Mouse (Mus musculus) gastrocnemius, postnatal 4 days (tissue): Measurements from ENCODE around the gene Mtor. TPM values are rescaled to one million over a fixed set of nuclear protein-coding genes. Genes with fewer than 3 reads are reported as not detected.

ENCODE experiments used
- DNase-seq, 2 experiments: peaks; one replicate each; pipeline ENCODE4 v3.0.0; 2021 to 2022; ENCODE audit warnings: low spot score in 2 of 2, mixed read lengths in 2 of 2
- total RNA-seq, 2 experiments: library from RNA; stranded (reverse); gene quantifications; 2 replicates each; pipeline ENCODE4 v1.2.3; 2021

The Mtor gene
- total RNA-seq, 2 experiments from 2014 or later, result 39.3 to 42.0 TPM

DNA sequence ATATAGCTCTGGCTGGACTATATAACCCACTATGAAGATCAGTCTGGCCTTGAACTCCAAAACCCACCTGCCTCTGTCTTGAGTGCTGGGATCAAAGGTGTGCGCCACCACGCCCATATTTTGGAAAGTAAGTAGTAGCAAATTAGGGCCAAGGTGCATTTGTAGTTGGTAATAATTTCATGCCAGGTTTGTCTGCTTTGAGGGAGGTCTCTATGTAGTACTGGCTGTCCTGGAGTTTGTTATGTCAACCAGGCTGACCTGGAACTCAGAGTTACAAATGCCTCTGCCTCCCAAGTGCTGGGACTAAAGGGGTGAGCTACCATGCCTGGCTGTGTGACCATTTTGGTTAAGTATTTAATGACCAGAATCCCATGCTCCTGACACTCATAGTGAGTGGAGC lies 31.8 kb downstream of the Mtor start:
- no peak for DNase-seq

DNA sequence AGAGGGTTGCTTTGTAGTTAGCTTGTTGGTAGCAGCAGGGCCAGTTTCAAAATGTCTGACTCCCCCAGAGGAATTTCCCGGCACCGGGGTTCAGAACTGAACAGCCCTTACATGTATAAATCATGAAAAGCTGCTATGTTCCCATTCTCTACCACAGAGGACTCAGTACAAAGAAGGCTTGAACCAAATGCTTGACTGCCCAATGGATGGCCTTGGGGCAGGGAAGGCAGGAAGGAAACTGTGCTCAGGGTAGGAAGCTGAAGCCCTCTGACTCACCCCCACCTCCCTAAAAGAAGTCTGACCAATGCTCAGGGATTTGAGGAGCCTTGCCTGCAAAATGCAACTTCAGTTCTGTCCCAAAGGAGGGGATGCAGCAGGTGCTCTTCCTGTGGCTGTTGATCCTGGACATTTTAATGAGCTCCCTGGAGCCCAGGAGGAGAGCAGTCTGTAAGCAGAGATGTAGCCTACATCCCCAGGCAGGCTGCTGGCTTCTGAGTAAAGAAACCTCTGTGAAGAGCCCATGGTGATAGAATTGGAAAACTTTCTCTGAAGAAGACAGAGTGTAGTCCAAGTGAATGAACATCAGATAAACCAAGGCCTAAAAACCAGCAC lies 33.3 kb downstream of the Mtor start:
- DNase-seq, result no peak

DNA sequence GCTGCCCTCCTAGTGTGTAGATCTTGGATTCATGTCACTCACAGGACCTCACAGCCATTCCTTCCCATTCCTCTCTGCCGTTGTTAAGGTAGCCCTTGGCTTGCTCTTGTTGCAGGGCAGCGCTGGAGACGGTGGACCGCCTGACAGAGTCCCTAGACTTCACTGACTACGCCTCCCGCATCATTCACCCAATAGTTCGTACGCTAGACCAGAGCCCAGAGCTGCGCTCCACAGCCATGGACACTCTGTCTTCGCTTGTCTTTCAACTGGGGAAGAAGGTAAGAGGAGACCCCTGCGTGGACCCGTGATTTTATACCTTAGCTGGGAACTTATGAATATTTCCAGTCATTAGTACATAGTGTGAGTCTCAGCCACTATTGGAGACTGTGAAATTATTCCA lies 36.1 kb downstream of the Mtor start:
- no peak for DNase-seq

DNA sequence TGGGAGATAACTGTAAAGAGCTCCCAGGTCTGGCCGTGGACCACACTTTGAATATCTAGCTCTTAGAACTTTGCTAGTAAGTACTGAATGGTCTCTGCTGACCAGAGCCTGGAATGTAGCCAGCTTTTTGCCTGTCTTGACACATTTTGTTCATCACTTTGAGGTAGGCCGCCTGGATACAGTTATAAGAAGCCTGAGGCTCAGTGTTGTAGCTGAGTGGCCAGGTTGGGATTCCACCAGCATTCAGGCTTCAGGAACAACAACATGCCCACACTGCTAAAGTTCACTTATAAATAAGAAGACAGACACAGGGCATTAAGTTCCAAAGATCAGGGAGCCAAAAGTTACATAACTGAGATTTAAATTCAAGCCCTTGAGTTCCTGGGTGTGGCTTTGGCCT lies 39.4 kb downstream of the Mtor start:
- no peak for DNase-seq

DNA sequence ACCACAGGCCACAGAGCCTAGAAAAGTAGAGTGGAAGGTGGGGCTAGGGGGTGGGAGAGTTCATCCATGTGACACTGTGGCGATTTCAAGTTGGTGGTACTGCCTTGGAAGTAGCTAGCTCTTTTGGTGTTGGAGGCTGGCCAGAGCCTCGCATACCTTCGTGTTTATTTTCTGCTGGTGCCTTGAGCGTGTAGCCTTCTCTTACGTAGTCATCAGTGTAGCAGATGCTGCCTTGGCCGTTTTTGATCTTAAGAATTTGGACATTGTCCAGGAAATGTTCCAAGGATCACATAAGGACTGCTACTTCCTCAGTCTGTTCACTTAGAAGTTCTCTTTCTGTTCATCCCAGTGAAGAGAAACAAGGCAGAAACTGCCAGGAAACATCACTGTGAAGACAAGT lies 42.1 kb downstream of the Mtor start:
- DNase-seq, result no peak

DNA sequence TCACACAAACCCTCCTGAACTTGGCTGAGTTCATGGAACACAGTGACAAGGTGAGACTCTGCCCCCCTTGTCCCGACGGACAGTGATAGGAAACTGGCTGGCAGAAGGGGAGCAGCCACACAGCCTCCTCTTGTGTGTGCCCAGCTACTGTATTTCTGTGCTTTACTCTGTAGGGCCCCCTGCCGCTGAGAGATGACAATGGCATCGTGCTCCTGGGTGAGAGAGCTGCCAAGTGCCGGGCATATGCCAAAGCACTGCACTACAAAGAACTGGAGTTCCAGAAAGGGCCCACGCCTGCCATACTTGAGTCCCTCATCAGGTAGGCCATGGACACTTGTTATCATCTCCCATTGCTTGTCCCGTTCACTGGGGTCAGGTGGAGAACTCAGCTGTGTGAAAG lies 43.0 kb downstream of the Mtor start:
- no peak for DNase-seq

DNA sequence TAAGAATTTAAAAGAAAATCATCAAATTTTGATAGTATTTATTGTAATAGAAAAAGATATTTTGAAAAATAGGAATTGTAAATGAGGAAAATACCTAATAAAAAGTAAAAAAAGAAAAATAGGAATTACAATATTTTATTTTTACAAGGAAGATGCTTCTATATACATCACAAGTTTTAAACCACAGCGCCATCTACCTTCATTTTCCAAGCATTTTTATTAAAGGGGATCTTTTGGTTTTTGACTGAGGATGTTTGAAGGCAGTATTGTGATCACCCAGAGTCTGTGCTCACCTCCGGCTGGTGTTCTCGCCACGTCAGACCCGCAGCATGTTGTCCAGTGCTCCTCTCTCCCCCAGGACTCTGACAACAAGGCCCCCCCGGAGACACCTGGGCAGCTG lies 46.7 kb downstream of the Mtor start:
- no peak for DNase-seq

DNA sequence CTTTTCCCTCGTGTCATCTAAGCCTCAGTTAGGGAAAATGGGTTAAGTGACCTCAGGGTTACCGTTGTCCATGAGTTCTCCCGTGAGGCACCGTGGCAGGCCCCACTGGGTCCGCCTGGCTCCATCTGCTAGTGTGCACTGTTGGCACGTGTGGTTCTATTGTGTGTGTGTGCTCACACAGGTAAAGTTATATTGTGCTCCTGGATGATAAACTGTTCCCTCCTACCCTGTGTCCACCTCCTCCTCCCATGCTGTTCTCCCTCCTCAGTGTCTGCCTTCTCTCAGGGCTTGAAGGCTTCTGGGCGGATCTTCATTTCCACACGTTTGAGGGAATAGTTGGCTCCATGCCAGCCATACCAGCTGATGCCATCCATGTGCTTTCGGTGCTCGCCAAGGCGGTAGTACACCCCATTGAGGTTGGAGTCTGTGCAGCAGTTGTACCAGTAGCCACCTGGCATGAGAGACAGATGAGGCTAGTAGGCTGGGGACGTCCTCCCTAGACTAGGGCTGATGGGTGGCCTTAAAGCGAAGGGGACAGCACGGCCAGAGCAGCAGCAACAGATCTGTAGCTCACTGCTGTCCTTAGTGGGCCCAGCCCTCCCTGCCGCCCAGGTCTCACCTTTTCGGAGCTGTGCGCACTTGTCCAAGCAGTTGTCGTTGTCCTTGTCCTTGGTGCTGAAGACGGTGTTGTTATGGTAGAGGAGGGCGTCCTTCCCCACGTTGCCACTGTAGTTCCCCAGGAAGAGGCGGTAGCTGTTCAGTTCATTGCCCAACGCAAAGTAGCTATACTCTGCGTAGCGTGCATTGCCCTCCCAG lies 47.7 kb downstream of the Mtor start:
- DNase-seq, result no peak

DNA sequence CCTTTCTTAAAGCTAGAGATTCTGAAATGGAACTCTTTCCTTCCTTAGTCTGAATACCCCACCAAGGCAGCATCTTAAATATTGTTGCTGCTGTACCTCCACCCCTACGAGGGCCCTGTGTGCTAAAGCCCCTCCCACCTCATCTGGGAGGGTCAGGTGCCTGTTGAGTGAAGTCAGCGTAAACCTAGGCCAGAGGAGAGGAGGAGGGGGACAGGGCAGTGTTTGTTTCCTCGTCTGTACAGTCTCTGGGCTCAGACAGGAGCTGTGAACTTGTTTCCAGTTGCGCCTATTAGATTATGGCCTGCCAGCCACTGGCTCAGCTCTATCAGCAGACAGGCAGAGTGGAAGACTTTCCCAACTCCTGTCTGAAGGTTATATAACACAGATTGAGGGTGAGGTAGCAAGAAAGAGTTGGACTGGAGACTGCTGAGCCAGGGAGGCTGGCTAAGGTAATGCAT lies 52.0 kb downstream of the Mtor start, which contains the start of gene Angptl7:
Gene Angptl7 (minus strand): TSS at position 51 of the 458 bp plus-strand sequence.
- no peak for DNase-seq

DNA sequence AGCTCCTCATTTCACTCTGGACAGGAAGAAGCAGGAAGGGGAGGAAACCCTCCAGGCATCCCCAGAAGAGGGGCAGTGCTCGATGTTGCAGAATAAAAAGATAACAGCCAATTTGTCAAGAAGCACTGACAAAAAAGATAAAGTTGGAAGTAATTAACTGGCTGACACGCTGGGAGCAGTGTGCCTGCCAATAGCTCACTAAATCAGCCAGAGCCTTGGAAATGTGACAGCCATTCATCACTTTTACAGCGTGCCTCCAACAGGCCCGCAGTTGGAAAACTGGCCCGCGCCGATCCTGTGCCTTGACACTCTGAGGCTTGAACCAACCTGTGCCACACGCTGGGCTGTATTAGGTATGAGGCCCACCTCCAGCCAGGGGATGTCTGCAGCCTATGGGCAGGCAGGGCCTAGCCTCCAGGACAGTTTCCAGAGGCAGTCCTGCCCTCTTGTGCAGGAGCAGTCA lies 56.1 kb downstream of the Mtor start:
- no peak for DNase-seq

DNA sequence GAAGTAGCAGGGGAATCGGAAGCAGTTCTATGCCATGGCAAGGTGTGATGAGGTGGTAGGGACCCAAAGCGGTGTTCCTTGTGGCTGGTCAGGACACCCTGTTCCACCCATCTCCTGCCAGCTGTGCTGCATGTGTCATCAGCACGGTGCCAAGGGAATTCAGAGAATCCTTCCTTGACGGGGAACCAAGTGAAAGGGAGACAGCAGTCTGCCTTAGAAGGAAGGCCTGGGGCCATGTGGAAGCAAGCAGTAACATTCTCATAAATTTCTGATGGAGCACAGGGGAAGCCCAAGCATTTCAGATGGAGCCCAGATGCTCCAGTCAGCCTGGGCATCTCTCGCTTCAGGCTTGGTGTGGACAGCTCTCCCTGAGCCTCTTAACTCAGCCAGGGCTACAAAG lies 59.2 kb downstream of the Mtor start:
- DNase-seq, result no peak

DNA sequence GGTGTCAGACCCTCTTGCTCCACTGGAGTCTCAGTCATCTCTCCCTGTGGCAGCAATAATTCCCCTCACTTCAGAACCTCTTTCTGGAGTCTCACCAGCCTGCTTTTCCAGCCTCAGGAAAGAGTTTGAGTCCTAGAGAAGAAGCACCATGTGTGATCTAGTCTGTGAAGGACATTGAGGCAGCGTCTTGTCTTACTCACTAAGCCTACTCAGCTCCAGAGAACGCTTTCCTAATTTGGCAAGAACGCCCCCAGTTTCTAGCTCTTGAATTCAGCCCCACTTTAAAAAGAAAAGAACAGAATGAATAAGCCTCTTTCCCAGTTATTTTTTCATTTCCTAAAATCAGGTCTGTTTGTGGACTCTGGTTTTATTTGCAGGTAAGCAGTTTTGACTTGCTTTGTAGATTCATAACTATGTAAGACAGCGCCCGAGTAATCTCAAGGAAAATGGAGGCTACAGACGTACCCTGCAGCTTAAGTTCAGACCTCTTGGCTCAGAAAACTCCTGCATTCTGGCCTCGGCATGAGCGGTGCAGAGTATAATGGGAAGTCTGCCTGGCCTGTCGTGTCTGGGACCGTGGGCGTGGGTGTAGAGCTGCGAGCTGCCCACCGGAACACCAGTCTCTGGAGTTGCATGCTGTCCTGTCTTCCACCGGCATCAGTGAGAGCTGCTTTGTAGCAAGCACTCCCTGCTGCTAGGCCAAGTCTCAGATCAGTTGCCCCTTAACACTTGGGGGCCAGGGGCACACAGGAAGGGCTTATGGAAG lies 59.9 kb downstream of the Mtor start:
- DNase-seq, result no peak

DNA sequence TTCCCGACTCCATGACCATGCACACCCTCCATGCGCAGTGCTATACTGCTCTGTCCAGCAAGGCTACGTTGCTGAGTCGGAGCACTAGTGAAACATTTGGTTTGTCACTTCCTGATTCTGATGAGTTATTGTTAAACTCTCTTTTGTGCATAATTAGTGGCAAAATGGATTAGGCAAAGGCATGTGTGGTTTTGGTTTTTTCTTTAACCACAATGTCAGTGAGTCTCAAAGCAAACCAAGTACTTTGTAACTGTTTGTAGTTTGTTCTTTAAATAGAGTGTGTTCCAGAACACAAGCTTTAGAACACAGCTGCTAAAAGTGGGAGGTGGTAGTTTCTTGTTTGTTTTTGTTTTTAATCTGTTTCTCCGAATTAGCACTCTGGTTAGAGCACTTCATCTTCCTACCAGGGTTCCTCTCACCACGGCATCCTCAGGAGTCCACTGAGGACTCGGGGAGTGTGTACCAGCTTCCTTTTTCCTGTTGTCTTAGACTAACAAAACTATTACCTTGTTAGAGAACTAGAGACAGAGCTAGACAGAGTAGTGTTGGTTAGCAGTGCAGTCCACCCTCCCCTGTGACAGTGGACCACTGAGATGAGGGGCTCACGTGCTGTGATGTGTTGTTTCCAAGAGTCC lies 61.2 kb downstream of the Mtor start:
- no peak for DNase-seq

DNA sequence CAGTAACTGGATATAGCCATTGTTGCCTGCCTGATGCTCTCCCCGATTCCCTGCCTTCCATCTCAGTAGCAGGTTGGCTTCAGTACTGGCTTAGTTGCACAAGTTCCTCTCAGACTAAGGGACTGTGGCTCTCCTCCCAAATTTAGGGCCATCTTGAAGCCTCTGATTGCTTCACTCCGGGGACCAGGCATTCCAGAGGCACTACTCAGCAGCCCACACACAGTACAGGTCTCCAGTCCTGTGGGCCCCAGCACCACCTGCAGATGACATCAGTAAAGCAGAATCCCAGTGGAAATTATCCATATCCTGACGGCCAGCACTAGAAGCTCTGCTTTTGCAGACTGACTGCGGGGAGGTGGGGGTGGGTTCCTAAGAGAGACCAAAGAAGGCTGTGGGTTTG lies 62.3 kb downstream of the Mtor start:
- DNase-seq, result no peak

DNA sequence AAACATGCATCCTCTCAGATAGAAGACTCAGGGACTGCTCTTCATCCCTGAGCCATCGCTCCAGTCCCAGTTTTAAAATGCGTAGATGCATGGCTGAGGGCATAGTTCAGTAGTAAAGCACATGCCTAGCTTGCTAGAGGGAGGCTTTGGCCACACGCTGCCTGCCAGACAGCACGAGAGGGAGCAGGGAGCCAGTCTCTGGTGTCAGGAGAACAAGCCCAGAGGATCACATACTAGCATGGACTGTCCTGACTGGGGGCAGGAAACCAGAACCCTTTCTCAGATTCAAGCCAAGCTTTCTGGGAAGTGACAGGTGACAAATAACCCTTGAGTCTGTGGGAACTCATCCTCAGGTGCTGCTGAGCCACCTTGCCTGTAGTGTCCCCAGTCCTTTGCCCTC lies 62.9 kb downstream of the Mtor start:
- DNase-seq, result no peak

DNA sequence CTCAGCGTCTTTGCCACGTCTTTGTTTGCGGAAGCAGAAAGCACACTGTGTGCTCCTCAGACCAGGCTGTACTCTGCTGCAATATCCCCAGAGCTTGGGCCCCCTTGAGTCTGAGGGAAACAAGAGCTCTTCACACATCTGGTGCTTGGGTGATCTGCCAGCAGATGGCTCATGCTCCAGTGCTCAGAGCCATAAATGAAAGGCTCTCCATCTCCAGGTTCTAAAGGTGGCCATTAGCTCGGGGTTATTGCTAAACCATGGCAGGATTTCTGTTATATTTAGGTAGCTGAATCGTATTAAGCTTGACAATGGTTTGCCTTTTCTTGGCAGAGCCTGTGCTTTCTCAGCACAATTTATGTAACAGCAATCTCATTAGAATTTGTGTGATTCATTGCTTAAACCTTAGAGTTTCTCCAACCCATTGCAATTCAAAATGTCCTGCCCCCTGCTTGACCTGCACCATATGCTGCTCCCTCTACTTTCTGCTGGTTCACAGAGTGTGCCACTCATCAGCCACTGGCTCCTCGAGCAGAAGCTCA lies 64.7 kb downstream of the Mtor start:
- no peak for DNase-seq

DNA sequence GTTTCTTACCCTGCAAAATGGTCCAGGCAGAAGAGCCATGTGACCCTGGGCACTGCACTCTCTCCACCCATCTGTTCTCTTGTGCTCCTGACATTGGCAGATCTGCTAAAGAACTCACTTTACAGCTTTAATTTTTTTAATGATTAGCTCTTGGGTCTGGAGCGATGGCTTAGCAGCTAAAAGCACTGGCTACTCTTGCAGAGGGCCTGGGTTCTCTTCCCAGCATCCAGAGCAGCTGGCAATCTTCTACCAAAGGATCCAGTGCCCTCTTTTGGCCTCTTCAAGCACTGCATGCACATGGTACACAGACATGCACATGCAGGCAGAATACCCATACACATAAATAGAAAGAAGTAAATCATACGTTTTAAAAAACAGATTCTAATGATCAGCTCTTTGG lies 66.9 kb downstream of the Mtor start:
- no peak for DNase-seq

DNA sequence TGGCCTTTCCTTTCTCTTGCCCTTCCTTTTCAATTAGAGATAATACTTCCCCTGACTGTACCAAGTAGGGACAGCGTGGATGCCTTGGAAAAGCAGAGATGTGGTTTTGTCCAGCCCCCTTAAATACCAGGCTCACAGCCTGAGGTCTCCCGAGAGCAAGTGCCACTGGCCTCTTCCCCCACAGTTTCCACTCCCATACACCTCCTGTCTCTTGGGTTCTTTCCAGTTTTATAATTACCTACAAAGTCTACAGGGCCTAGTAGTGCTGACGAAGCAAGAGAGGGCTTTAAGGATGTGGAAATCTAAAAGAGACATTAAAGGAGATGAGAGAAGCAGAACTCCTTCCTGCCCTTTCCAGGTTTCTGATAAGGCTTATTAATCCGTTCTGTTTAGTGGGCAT lies 69.4 kb downstream of the Mtor start:
- DNase-seq, result no peak

DNA sequence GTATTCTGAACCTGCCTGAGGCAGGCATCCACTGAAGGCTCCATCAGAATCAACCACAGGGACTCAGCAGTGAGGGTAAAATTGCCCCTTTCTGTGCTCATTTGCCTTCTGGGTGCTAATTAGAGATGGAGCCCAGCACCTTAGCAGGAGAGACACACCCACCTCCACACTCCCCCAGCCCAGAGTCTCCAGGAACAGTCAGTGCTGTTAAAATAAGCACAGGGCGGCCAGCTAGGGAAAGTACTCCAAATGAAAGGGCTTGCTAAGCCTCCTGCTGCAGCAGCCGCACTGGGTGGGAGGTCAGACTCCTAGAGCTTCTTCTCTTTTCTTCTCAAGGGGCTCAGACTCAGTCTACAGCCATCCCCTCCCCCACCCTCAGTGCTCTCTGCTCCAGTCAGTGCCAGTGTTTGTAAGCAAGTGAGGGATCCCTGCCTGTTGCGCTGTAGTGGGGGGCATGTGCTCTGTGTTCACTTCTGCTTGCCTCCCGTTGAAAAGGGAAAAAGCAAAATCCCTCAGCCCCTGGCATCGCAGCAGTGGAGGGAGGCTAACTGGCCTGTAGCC lies 69.9 kb downstream of the Mtor start:
- no peak for DNase-seq

DNA sequence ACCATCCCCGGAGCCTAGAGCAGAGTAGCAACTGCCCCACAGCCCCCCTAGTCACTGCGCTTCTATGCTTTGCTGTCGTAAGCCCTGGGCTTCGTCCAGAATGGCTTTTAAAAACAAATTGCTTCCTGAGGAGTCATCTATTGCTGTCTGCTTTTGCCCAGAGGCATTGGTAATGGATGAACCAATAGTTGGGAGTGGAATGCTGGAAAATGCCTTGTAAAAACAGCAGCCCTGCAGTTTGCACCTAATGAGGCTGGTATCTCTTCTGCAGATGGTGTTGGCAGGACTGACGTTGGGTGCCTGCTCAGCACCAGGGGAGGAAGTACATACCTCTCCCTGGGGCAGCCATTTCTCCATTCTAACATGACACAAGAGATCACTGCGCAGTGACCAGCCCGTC lies 75.1 kb downstream of the Mtor start:
- DNase-seq, result no peak
